13 mouse cellular contexts compared by ENCODE assay signal in the genomic region with DNA sequence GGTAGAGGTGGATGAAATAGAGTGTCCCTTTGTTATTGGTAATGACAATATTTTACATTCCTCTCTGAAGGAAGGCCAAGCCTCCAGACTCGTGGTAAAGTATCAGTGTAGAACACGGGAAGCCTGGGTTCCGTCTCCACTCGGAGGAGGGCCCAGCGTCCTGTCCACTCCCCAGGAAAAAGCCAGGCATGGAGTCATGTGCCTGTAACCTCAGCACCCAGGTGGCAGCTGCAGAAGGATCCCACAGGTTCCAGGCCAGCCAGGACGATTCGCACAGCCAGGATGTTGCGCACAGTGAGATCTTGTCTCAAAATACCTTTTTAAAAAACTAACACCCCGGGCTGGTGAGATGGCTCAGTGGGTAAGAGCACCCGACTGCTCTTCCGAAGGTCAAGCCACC.
"Had no signal": no experiment of that assay in that cellular context is flagged by ENCODE, and none has a peak within 500 bp of the region (broad histone marks: within the 10 kb centered on the region; RNA-seq: fewer than 3 reads in every experiment).

No protein-coding gene starts in this region.

- ATAC-seq: midbrain, embryonic 15.5 days had no signal

- H3K27ac ChIP-seq: liver, embryonic 13.5 days; macrophage; neural tube, embryonic 12.5 days had no signal

- H3K4me1 ChIP-seq: midbrain, embryonic 15.5 days had no signal

- H3K9me3 ChIP-seq: limb, embryonic 12.5 days; liver, embryonic 13.5 days; lung, embryonic 15.5 days; midbrain, embryonic 15.5 days; neural tube, embryonic 12.5 days had no signal

- H3K36me3 ChIP-seq: limb, embryonic 12.5 days; liver, embryonic 13.5 days; lung, embryonic 15.5 days; midbrain, embryonic 15.5 days; neural tube, embryonic 12.5 days had no signal

- H3K9ac ChIP-seq: liver, embryonic 13.5 days; liver, postnatal 0 days; lung, embryonic 15.5 days; midbrain, embryonic 15.5 days; neural tube, embryonic 12.5 days had no signal

- H3K4me3 ChIP-seq: limb, embryonic 12.5 days; liver, embryonic 13.5 days; megakaryocyte, embryonic 14.5 days; midbrain, embryonic 15.5 days; neural tube, embryonic 12.5 days had no signal

- H3K4me2 ChIP-seq: liver, embryonic 13.5 days; midbrain, embryonic 11.5 days; midbrain, embryonic 15.5 days had no signal

- DNase-seq: layer of hippocampus, adult 9-11 months; layer of hippocampus, postnatal 36 days; liver, embryonic 13.5 days; liver, postnatal 0 days; right cerebral cortex, postnatal 4 days; spleen, adult 18-20 months had no signal

- H3K27me3 ChIP-seq: lung, embryonic 15.5 days; neural tube, embryonic 12.5 days had no signal
